In genomic region chr3:96555041-96555596, GRCm38 (mm10) we compare ENCODE assay signal across 9 mouse cellular contexts. TPM values are rescaled to one million over a fixed set of nuclear protein-coding genes. Genes with fewer than 3 reads are reported as not detected.
DNase-seq lines count a peak whose midpoint lies in the region; ATAC-seq lines count a peak whose summit lies in the region.
"Had no signal": no experiment of that assay in that cellular context is flagged by ENCODE, and none has a peak within 500 bp of the region (broad histone marks: within the 10 kb centered on the region; RNA-seq: fewer than 3 reads in every experiment).

No protein-coding gene starts in this region.

- no peak for DNase-seq in hindbrain, embryonic 10.5 days (ENCODE audit: low spot score)
- DNase-seq in hindbrain, embryonic 11.5 days (ENCODE audit: low spot score), result no peak
- peak; percentile 83 for DNase-seq in adrenal gland, postnatal 14 days
- peak; percentile 85 for DNase-seq in gastrocnemius, postnatal 25 days
- no peak for DNase-seq in frontal cortex, postnatal 14 days (ENCODE audit: low spot score in 2 of 2)

- peak overlapping the region; percentile 46 for H3K27ac ChIP-seq in hindbrain, embryonic 10.5 days
- H3K27ac ChIP-seq in hindbrain, embryonic 11.5 days (ENCODE audit: low read depth, low read length), result no peak overlapping the region
- peak overlapping the region; percentile 75 for H3K27ac ChIP-seq in intestine, embryonic 16.5 days (ENCODE audit: low read length)
- peak overlapping the region; percentile 78 for H3K27ac ChIP-seq in limb, embryonic 15.5 days
- peak overlapping the region; percentile 70 for H3K27ac ChIP-seq in neural tube, embryonic 14.5 days (ENCODE audit: low read depth, low read length)

- no peak for ATAC-seq in hindbrain, embryonic 11.5 days (ENCODE audit: low FRiP score)
- ATAC-seq in intestine, embryonic 16.5 days, result peak; percentile 21
- 0 out of 2 replicates have a peak, but pooled peaks have one; percentile 6 for ATAC-seq in limb, embryonic 15.5 days (ENCODE audit: insufficient number of reproducible peaks, low FRiP score, low TSS enrichment, low read depth)
- peak; percentile 5; the same call in 1 of the 2 replicates for ATAC-seq in neural tube, embryonic 14.5 days (ENCODE audit: low read depth)

- no peak overlapping the region for H3K9ac ChIP-seq in hindbrain, embryonic 11.5 days (ENCODE audit: low read depth, low read length)
- 0 out of 2 replicates have a peak overlapping the region, but pooled peaks have one; percentile 9 for H3K9ac ChIP-seq in intestine, embryonic 16.5 days (ENCODE audit: low read depth, low read length)
- H3K9ac ChIP-seq in limb, embryonic 15.5 days, result no peak overlapping the region
- H3K9ac ChIP-seq in neural tube, embryonic 14.5 days (replicated peaks; ENCODE audit: low read depth, low read length), result no peak overlapping the region

- H3K36me3 ChIP-seq in hindbrain, embryonic 10.5 days, result peaks cover 10% of the 10 kb centered on the region
- H3K36me3 ChIP-seq in hindbrain, embryonic 11.5 days (ENCODE audit: control insufficient read depth, insufficient read depth, low read length), result no peaks in the 10 kb centered on the region
- H3K36me3 ChIP-seq in intestine, embryonic 16.5 days (ENCODE audit: control insufficient read depth, insufficient read depth, low read length), result peaks cover 5% of the 10 kb centered on the region; the same call in 1 of the 2 replicates
- peaks cover 9% of the 10 kb centered on the region for H3K36me3 ChIP-seq in limb, embryonic 15.5 days
- H3K36me3 ChIP-seq in neural tube, embryonic 14.5 days (ENCODE audit: control insufficient read depth, insufficient read depth, low read length), result no peaks in the 10 kb centered on the region; the same call in 1 of the 2 replicates

- H3K4me2 ChIP-seq in hindbrain, embryonic 11.5 days (replicated peaks; ENCODE audit: low read depth, low read length), result no peak overlapping the region
- H3K4me2 ChIP-seq in intestine, embryonic 16.5 days (ENCODE audit: low read depth, low read length), result 0 out of 2 replicates have a peak overlapping the region, but pooled peaks have one; percentile 17
- H3K4me2 ChIP-seq in limb, embryonic 15.5 days, result no peak overlapping the region
- H3K4me2 ChIP-seq in neural tube, embryonic 14.5 days (ENCODE audit: low read depth, low read length), result no peak overlapping the region; the same call in 1 of the 2 replicates

- peaks cover 4% of the 10 kb centered on the region; the same call in 1 of the 2 replicates for H3K27me3 ChIP-seq in hindbrain, embryonic 10.5 days (ENCODE audit: insufficient read depth, poor library complexity, severe bottlenecking)
- no peaks in the 10 kb centered on the region for H3K27me3 ChIP-seq in hindbrain, embryonic 11.5 days (ENCODE audit: control insufficient read depth, insufficient read depth, low read length)
- H3K27me3 ChIP-seq in intestine, embryonic 16.5 days (replicated peaks; ENCODE audit: control insufficient read depth, insufficient read depth, low read length), result no peaks in the 10 kb centered on the region
- no peaks in the 10 kb centered on the region for H3K27me3 ChIP-seq in limb, embryonic 15.5 days
- no peaks in the 10 kb centered on the region for H3K27me3 ChIP-seq in neural tube, embryonic 14.5 days (ENCODE audit: control insufficient read depth, insufficient read depth, low read length)

- WGBS in hindbrain, embryonic 10.5 days, result 59% methylated on average over 12 of the region's 12 CpGs
- WGBS in hindbrain, embryonic 11.5 days, result 60% methylated on average over 12 of the region's 12 CpGs
- WGBS in intestine, embryonic 16.5 days, result 25% methylated on average over 12 of the region's 12 CpGs
- WGBS in limb, embryonic 15.5 days, result 33% methylated on average over 12 of the region's 12 CpGs
- WGBS in neural tube, embryonic 14.5 days, result 16% methylated on average over 12 of the region's 12 CpGs

- H3K4me1 ChIP-seq in hindbrain, embryonic 10.5 days (replicated peaks), result peaks cover 47% of the 10 kb centered on the region
- no peaks in the 10 kb centered on the region; the same call in 1 of the 2 replicates for H3K4me1 ChIP-seq in hindbrain, embryonic 11.5 days (replicated peaks; ENCODE audit: control insufficient read depth, insufficient read depth, low read length)
- peaks cover 29% of the 10 kb centered on the region for H3K4me1 ChIP-seq in intestine, embryonic 16.5 days (ENCODE audit: control insufficient read depth, insufficient read depth, low read length)
- H3K4me1 ChIP-seq in limb, embryonic 15.5 days, result peaks cover 38% of the 10 kb centered on the region
- peaks cover 20% of the 10 kb centered on the region for H3K4me1 ChIP-seq in neural tube, embryonic 14.5 days (ENCODE audit: control insufficient read depth, insufficient read depth, low read length)

- no peaks in the 10 kb centered on the region for H3K9me3 ChIP-seq in hindbrain, embryonic 10.5 days
- H3K9me3 ChIP-seq in hindbrain, embryonic 11.5 days (ENCODE audit: control insufficient read depth, low read length), result no peaks in the 10 kb centered on the region
- no peaks in the 10 kb centered on the region for H3K9me3 ChIP-seq in intestine, embryonic 16.5 days (ENCODE audit: control insufficient read depth, low read length)
- no peaks in the 10 kb centered on the region for H3K9me3 ChIP-seq in limb, embryonic 15.5 days
- no peaks in the 10 kb centered on the region for H3K9me3 ChIP-seq in neural tube, embryonic 14.5 days (ENCODE audit: control insufficient read depth, low read length)
- H3K9me3 ChIP-seq: G1E had no signal

- H3K4me3 ChIP-seq in hindbrain, embryonic 10.5 days, result no peak overlapping the region
- H3K4me3 ChIP-seq in hindbrain, embryonic 11.5 days (ENCODE audit: low read depth, low read length), result no peak overlapping the region
- no peak overlapping the region for H3K4me3 ChIP-seq in intestine, embryonic 16.5 days (ENCODE audit: low read length)
- no peak overlapping the region for H3K4me3 ChIP-seq in limb, embryonic 15.5 days
- H3K4me3 ChIP-seq in neural tube, embryonic 14.5 days (ENCODE audit: low read depth, low read length), result no peak overlapping the region

RNA-seq across cellular contexts. Expression of gene Txnip, which starts 2.6 kb away (rescaled TPM):
- polyA plus RNA-seq in hindbrain, embryonic 10.5 days (2016; fragmentation: Nextera tagmentation; extraction: Ambion mirVana), result 36.3 and 38.1 TPM in 2 replicates
- polyA plus RNA-seq in hindbrain, embryonic 11.5 days (2014; fragmentation: Nextera tagmentation; extraction: Ambion mirVana), result 48.9 and 53.4 TPM in 2 replicates
- total RNA-seq in adrenal gland, postnatal 14 days (2021), result 479 and 772 TPM in 2 replicates
- 100 to 1,000 TPM; 343 to 504 TPM for total RNA-seq in gastrocnemius, postnatal 25 days (2021)
- polyA plus RNA-seq in intestine, embryonic 16.5 days (2015; fragmentation: Nextera tagmentation; extraction: Ambion mirVana), result 146 and 152 TPM in 2 replicates
- 151 and 157 TPM in 2 replicates for polyA plus RNA-seq in limb, embryonic 15.5 days (2015; fragmentation: Nextera tagmentation; extraction: Ambion mirVana)
- polyA plus RNA-seq in neural tube, embryonic 14.5 days (2014; fragmentation: Nextera tagmentation; extraction: Ambion mirVana), result 48.9 and 75.6 TPM in 2 replicates

RNA-seq across cellular contexts. Expression of gene Gm16253, which starts 21.7 kb away (rescaled TPM):
- polyA plus RNA-seq in hindbrain, embryonic 10.5 days (2016; fragmentation: Nextera tagmentation; extraction: Ambion mirVana), result 0.55 and 0.93 TPM in 2 replicates
- polyA plus RNA-seq in hindbrain, embryonic 11.5 days (2014; fragmentation: Nextera tagmentation; extraction: Ambion mirVana), result 0.46 and 0.70 TPM in 2 replicates
- total RNA-seq in adrenal gland, postnatal 14 days (2021), result not detected in 2 replicates
- 1 to 10 TPM; 1.1 TPM for total RNA-seq in gastrocnemius, postnatal 25 days (2021)
- polyA plus RNA-seq in intestine, embryonic 16.5 days (2015; fragmentation: Nextera tagmentation; extraction: Ambion mirVana), result 0.45 and 0.97 TPM in 2 replicates
- polyA plus RNA-seq in limb, embryonic 15.5 days (2015; fragmentation: Nextera tagmentation; extraction: Ambion mirVana), result 0.82 and 1.2 TPM in 2 replicates
- 0.90 and 1.2 TPM in 2 replicates for polyA plus RNA-seq in neural tube, embryonic 14.5 days (2014; fragmentation: Nextera tagmentation; extraction: Ambion mirVana)
- total RNA-seq: G1E had no signal
- polyA plus RNA-seq: G1E had no signal

RNA-seq across cellular contexts. Expression of gene Hfe2, which starts 30.1 kb away (rescaled TPM):
- 0.89 and 2.2 TPM in 2 replicates for polyA plus RNA-seq in hindbrain, embryonic 10.5 days (2016; fragmentation: Nextera tagmentation; extraction: Ambion mirVana)
- 1.5 and 1.6 TPM in 2 replicates for polyA plus RNA-seq in hindbrain, embryonic 11.5 days (2014; fragmentation: Nextera tagmentation; extraction: Ambion mirVana)
- total RNA-seq in adrenal gland, postnatal 14 days (2021), result 6.9 TPM in 1 of 2 replicates, not detected in the other
- total RNA-seq in gastrocnemius, postnatal 25 days (2021), result 100 to 1,000 TPM; 474 to 621 TPM
- 0.15 and 0.37 TPM in 2 replicates for polyA plus RNA-seq in intestine, embryonic 16.5 days (2015; fragmentation: Nextera tagmentation; extraction: Ambion mirVana)
- polyA plus RNA-seq in limb, embryonic 15.5 days (2015; fragmentation: Nextera tagmentation; extraction: Ambion mirVana), result 8.7 and 18.4 TPM in 2 replicates
- 1.3 and 2.0 TPM in 2 replicates for polyA plus RNA-seq in neural tube, embryonic 14.5 days (2014; fragmentation: Nextera tagmentation; extraction: Ambion mirVana)
- total RNA-seq: G1E had no signal
- polyA plus RNA-seq: G1E had no signal

RNA-seq across cellular contexts. Expression of gene Polr3gl, which starts 38.9 kb away (rescaled TPM):
- 25.3 and 29.4 TPM in 2 replicates for polyA plus RNA-seq in hindbrain, embryonic 10.5 days (2016; fragmentation: Nextera tagmentation; extraction: Ambion mirVana)
- 15.4 and 16.6 TPM in 2 replicates for polyA plus RNA-seq in hindbrain, embryonic 11.5 days (2014; fragmentation: Nextera tagmentation; extraction: Ambion mirVana)
- total RNA-seq in adrenal gland, postnatal 14 days (2021), result 35.0 and 36.1 TPM in 2 replicates
- total RNA-seq in gastrocnemius, postnatal 25 days (2021), result 10 to 100 TPM; 34.0 to 38.1 TPM
- 23.1 and 24.4 TPM in 2 replicates for polyA plus RNA-seq in intestine, embryonic 16.5 days (2015; fragmentation: Nextera tagmentation; extraction: Ambion mirVana)
- polyA plus RNA-seq in limb, embryonic 15.5 days (2015; fragmentation: Nextera tagmentation; extraction: Ambion mirVana), result 38.9 and 42.0 TPM in 2 replicates
- polyA plus RNA-seq in neural tube, embryonic 14.5 days (2014; fragmentation: Nextera tagmentation; extraction: Ambion mirVana), result 20.5 and 22.9 TPM in 2 replicates

RNA-seq across cellular contexts. Expression of gene Ankrd34a, which starts 41.3 kb away (rescaled TPM):
- polyA plus RNA-seq in hindbrain, embryonic 10.5 days (2016; fragmentation: Nextera tagmentation; extraction: Ambion mirVana), result 0.92 and 1.5 TPM in 2 replicates
- polyA plus RNA-seq in hindbrain, embryonic 11.5 days (2014; fragmentation: Nextera tagmentation; extraction: Ambion mirVana), result 2.0 and 2.4 TPM in 2 replicates
- total RNA-seq in adrenal gland, postnatal 14 days (2021), result 0.49 and 0.70 TPM in 2 replicates
- 1 to 10 TPM in 1 of 2 experiments, under 1 TPM in 1; 0.95 to 1.1 TPM for total RNA-seq in gastrocnemius, postnatal 25 days (2021)
- polyA plus RNA-seq in intestine, embryonic 16.5 days (2015; fragmentation: Nextera tagmentation; extraction: Ambion mirVana), result 2.0 and 2.1 TPM in 2 replicates
- polyA plus RNA-seq in limb, embryonic 15.5 days (2015; fragmentation: Nextera tagmentation; extraction: Ambion mirVana), result 1.9 and 2.7 TPM in 2 replicates
- polyA plus RNA-seq in neural tube, embryonic 14.5 days (2014; fragmentation: Nextera tagmentation; extraction: Ambion mirVana), result 18.6 and 21.0 TPM in 2 replicates

Comparison
In these comparisons a context has a peak if more than half of its experiments do, and no peak if none do; other contexts are left out.
1. DNase-seq: peak in adrenal gland, postnatal 14 days (single experiment) and gastrocnemius, postnatal 25 days (single experiment); none in hindbrain, embryonic 10.5 days (single experiment), hindbrain, embryonic 11.5 days (single experiment) and frontal cortex, postnatal 14 days (0 of 2).